Mouse (Mus musculus): ENCODE data around the gene Zbtb12.
"Not testable (repeated sequence)": the region's sequence is repeated elsewhere in the genome, so short reads cannot be mapped to it uniquely, and the experiment has no call there.

The Zbtb12 gene

GRCm38 (mm10) chr17:34881166-34881565, 1.9 kb downstream of the Zbtb12 start:
- no peak for DNase-seq

- DNase-seq, result no peak
Observed at GRCm38 (mm10) chr17:34881683-34882310, 2.5 kb downstream of the Zbtb12 start, which contains the start of gene Gm20547. Gene Gm20547, minus strand, starts transcription at chr17:34882042.

- DNase-seq, result no peak
Observed at GRCm38 (mm10) chr17:34883332-34883731, 4.0 kb downstream of the Zbtb12 start.

- no peak for DNase-seq
Observed at GRCm38 (mm10) chr17:34884704-34885103, 5.4 kb downstream of the Zbtb12 start.

- no peak for DNase-seq
Observed at GRCm38 (mm10) chr17:34885615-34886014, 6.3 kb downstream of the Zbtb12 start.

- DNase-seq, result no peak
Observed at GRCm38 (mm10) chr17:34887942-34888341, 8.7 kb downstream of the Zbtb12 start.

- no peak for DNase-seq
Observed at GRCm38 (mm10) chr17:34890074-34890743, 10.9 kb downstream of the Zbtb12 start.

- DNase-seq, result no peak
Observed at GRCm38 (mm10) chr17:34891377-34891776, 12.1 kb downstream of the Zbtb12 start.

GRCm38 (mm10) chr17:34893072-34893824, 14.0 kb downstream of the Zbtb12 start:
- no peak for DNase-seq

- peak; percentile 93 for DNase-seq
Observed at GRCm38 (mm10) chr17:34894074-34894597, 14.9 kb downstream of the Zbtb12 start.

- DNase-seq, result peak; percentile 80
Observed at GRCm38 (mm10) chr17:34894801-34895530, 15.7 kb downstream of the Zbtb12 start.

GRCm38 (mm10) chr17:34895724-34896123, 16.4 kb downstream of the Zbtb12 start:
- DNase-seq, result peak; percentile 64

- DNase-seq, result peak; percentile 62
Observed at GRCm38 (mm10) chr17:34896366-34896765, 17.1 kb downstream of the Zbtb12 start.

- DNase-seq, result peak; percentile 71
Observed at GRCm38 (mm10) chr17:34897373-34898159, 18.3 kb downstream of the Zbtb12 start.

GRCm38 (mm10) chr17:34898160-34898586, 18.9 kb downstream of the Zbtb12 start, which contains the start of the genes C2 and Ehmt2:
Gene C2, minus strand, starts transcription at chr17:34898265.
Gene Ehmt2, plus strand, starts transcription at chr17:34898469.
- DNase-seq, result peak; percentile 85

- no peak for DNase-seq
Observed at GRCm38 (mm10) chr17:34898706-34899052, 19.4 kb downstream of the Zbtb12 start.

GRCm38 (mm10) chr17:34899053-34899889, 20.0 kb downstream of the Zbtb12 start:
- DNase-seq, result peak; percentile 78

GRCm38 (mm10) chr17:34899890-34900243, 20.6 kb downstream of the Zbtb12 start:
- no peak for DNase-seq

- DNase-seq, result not testable (repeated sequence)
Observed at GRCm38 (mm10) chr17:34900826-34901225, 21.5 kb downstream of the Zbtb12 start.

- DNase-seq, result not testable (repeated sequence)
Observed at GRCm38 (mm10) chr17:34901948-34902347, 22.7 kb downstream of the Zbtb12 start.

GRCm38 (mm10) chr17:34902895-34903294, 23.6 kb downstream of the Zbtb12 start:
- DNase-seq, result no peak
